Mouse (Mus musculus) cortical plate, adult 2 months (tissue): ENCODE data around the gene Cby1.

Experiments used
- CTCF ChIP-seq: fragments of 200-500 bp; IDR thresholded peaks from 2 replicates; pipeline ENCODE4 v1.5.1; 2011; ENCODE audit warnings: mild to moderate bottlenecking, control low read depth, low read length; ENCODE audit not compliant: insufficient read depth; ENCODE audit errors: extremely low read depth
- POLR2A ChIP-seq: fragments of 200-500 bp; IDR thresholded peaks from 2 replicates; pipeline ENCODE4 v1.6.1; 2011; ENCODE audit warnings: mild to moderate bottlenecking, low read length, control low read depth; ENCODE audit not compliant: insufficient read depth; ENCODE audit errors: extremely low read depth

GRCm38 (mm10) chr15:79685141-79685641 lies 26.2 kb downstream of the Cby1 start:
- TF ChIP-seq CTCF (no peak), POLR2A (no peak)
